Mouse (Mus musculus) activated CD4-positive, CD25-positive, alpha-beta regulatory T cell, adult 4 months (primary cell): ENCODE measurements around the gene Os9. TPM values are rescaled to one million over a fixed set of nuclear protein-coding genes. Genes with fewer than 3 reads are reported as not detected.

ENCODE experiments used
- ATAC-seq: one replicate; pipeline ENCODE4 v1.8.0; 2017
- polyA plus RNA-seq, 2 experiments: library from polyadenylated mRNA; unstranded; fragments of 100-300 nt; shearing (Covaris generic); gene quantifications; one replicate each; pipeline ENCODE4 v1.2.1; 2017

Os9 gene
- polyA plus RNA-seq, 2 experiments from 2014 or later, result 51.3 to 75.5 TPM

DNA sequence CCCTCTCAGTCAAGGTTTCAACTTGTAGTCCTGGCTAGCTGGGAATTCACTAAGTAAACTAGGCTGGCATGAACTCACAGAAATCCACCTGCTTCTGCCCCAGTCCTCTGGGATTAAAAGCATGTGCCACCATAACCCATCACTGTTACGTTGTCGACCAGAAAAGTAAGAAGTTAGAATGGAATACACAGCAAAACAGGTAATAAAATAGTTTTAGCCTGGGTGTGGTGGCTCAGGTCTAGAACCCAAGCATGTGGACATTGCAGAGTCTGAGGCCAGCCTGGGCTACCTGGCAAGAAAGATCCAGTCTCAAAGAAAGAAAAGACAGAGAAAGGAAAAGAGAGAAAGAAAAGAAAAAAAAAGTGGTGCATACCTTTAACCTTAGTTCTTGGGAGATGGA, 59.4 kb downstream of the Os9 start:
- no peak for ATAC-seq

DNA sequence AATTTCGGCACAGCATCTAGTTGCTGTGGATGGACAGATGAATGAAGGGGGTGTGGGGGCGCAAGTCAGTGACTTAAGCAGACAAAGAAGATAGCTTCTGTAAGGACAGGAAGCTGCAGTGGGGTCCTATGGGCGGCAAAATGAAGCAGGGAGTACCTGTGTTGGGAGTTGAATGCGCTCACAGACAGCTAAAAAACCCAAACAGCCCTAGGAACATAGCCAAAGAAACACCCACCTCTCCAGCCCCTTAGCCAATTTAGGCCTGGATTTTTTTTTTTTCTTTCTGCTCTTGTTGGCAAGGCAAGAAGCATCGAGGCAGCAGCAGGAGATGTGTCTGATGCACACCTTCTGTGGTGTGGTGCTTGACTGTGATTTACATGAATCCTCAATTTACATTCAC, 59.8 kb downstream of the Os9 start:
- no peak for ATAC-seq

- ATAC-seq, result peak; percentile 46
These were observed 60.7 kb downstream of the Os9 start, which contains the start of gene March9 for GRCm38 (mm10) chr10:127059968-127060916. March9 (minus strand) TSS chr10:127060184.

DNA sequence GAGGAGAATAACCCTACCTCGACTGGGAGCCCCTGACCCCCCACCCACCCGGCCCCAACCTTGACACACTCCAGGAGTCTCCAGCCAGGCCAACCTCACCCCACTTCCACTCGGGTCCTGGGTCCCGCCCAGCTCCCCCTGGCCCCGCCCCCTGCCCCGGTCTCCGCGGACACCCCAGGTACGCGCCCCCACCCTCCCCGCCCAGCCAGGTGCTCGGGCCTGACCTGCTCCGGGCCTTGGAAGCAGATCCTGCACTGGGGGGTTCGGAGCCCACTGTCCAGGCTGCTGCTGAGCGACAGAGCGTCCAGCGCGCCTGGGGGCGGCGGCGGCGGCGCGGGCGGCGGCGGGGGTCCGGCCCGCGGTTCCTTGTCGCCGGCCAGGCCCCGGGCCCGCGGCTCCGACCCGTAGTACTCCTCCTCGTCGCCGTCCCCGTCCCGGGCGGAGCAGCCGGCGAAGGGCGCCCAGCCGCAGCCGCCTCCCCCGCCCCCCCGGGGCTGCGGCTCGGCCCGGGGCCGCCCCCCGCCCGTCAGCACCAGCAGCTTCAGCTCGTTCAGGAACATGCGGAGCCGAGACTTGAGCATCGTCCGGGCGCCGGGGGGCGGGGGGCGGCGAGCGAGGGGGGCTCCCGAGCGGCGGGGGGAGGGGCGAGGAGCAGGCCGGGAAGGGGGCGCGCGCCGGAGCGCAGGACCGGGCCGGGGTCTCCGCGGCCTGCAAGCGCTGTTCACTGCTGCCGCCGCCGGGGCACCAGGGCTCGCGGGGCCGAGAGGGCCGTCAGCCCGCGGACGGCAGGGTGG, 61.6 kb downstream of the Os9 start:
- ATAC-seq, result no peak

DNA sequence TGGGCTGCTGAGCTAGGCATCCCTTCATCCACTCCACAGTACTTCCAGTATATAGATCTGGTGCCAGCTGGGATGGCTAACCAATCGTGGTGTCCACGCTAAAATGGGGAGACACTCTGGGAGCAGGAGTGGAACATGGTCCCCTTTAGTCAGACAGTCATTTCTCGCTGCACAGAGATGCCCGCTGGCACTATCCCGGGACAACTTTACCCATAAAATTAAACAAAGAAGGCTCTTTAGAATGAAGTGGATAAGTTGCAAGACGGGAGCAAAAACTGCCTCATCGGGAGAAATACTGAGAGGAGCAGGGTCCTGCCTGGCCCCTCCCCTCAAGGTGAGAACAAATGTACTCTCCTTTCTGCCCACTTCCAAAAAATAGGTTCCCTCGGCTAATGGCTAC, 62.2 kb downstream of the Os9 start:
- no peak for ATAC-seq

GRCm38 (mm10) chr10:127058161-127058560, 62.8 kb downstream of the Os9 start:
- peak; percentile 58 for ATAC-seq

DNA sequence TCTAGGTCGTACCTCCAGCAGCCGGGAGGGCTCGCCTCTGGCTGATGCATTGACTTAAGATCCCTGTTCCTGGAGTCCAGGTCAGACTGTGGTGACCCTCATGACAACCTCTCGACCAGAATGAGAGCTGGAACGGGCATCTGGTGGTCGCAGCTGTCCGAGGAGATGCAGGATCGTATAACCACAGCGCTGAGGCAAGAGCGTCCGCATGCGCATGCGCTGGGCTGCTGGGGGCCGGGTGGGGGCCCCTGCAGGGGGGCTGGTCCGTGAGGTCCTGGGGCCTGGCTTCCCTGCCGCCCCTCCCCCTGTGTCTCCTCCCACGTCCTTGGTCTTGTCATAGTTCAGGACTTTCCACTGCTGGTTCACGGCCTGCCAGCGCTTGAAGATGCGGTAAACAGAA, 64.4 kb downstream of the Os9 start:
- no peak for ATAC-seq

- no peak for ATAC-seq
These were observed 65.5 kb downstream of the Os9 start for GRCm38 (mm10) chr10:127055406-127055805.

GRCm38 (mm10) chr10:127054646-127055045, 66.3 kb downstream of the Os9 start:
- ATAC-seq, result no peak

DNA sequence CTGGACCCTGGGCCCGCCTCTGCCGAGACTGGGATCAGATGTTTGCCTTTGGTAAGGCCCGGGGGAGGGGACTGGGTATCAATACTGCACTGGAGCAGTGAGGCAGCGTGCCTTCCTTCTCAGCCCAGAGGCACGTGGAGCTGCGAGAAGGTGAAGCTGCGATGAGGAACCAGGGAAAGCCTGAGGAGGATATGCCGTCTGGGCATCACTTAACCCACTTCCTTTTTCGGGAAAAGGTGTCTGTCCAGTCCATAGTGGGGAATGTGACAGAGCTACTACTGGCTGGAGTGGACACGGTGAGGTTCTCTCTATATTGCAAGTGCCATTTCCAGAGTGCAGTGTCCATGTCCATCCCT, 70.8 kb downstream of the Os9 start:
- ATAC-seq, result peak; percentile 19

- peak; percentile 57 for ATAC-seq
These were observed 71.4 kb downstream of the Os9 start for GRCm38 (mm10) chr10:127049395-127050118.

DNA sequence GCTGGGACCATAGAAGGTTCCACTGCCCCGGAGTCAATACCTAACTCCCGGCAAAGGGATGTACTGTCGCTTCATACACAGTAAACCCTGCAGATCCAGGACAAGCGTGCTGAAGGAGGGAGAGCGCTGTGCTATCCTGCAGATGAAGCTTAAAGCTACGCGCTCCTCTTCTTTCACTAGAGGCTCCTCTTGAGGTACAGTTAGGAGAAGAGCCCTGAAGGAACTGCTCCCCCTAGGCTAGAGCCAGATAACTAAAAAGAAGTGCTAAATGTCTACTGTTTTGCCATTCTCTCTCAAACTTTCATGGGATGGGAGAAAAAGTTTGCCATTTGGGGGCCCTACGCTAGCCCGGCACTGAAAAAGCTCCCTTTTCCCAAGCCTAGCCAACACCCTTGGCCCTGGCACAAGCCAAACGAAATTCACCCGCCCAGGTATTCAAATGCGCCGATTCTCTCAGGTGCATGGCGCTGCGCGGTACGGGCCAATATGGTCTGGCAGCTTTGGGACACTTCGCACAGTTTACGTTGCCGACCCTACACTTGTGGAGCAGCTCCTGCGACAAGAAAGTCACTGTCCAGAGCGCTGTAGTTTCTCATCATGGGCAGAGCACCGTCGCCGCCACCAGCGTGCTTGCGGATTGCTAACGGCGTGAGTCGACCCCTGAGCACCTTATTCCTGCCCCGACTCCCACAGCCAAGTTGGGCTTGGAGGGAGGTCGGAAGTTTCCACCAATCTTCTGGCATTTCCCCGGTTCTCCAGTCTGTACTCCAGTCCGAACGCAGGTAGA, 72.1 kb downstream of the Os9 start:
- no peak for ATAC-seq

DNA sequence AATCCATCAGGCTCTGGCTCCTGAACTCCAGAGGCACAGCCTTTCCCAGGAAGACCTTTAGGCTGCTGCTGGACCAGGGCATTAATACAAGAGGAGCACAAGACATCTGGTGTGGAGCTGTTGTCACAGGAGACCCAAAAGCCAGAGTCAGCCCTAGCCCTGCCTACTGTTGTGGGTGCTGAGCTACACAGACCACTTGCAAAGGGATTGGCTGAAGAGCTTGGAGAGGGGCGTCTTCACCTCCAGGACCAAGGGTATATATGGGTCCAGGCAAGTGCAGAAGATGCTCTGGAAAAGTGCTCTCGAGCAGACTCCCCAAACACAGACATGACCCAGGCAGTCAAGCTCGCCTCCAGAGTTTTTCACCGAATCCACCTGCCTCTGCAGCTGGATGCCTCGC, 73.0 kb downstream of the Os9 start, which contains the start of gene Cyp27b1:
Gene Cyp27b1 (plus strand): TSS at position 297 of the 400 bp plus-strand sequence.
- no peak for ATAC-seq

Other genes starting within 250 kb of the Os9 start
- 1 to 10 TPM; 5.9 to 6.9 TPM for gene Atp23, start 219.8 kb downstream of the Os9 start, polyA plus RNA-seq
- 10 to 100 TPM; 29.8 to 35.8 TPM for gene Ctdsp2, start 142.4 kb downstream of the Os9 start, polyA plus RNA-seq
- not detected for gene Avil, start 120.4 kb downstream of the Os9 start, polyA plus RNA-seq
- gene Tsfm, start 90.3 kb downstream of the Os9 start, polyA plus RNA-seq, result 10 to 100 TPM; 42.5 to 57.1 TPM
- 10 to 100 TPM; 19.8 to 23.9 TPM for gene Mettl1, start 79.7 kb downstream of the Os9 start, polyA plus RNA-seq
- under 1 TPM in 1 of 2 experiments, not detected in 1; 0.52 TPM for gene Eef1akmt3, start 79.6 kb downstream of the Os9 start, polyA plus RNA-seq
- gene Cyp27b1, start 72.9 kb downstream of the Os9 start, polyA plus RNA-seq, result not detected
- gene March9, start 60.9 kb downstream of the Os9 start, polyA plus RNA-seq, result 1 to 10 TPM in 1 of 2 experiments, under 1 TPM in 1; 0.65 to 1.0 TPM
- gene Cdk4, start 57.6 kb downstream of the Os9 start, polyA plus RNA-seq, result 100 to 1,000 TPM; 304 to 317 TPM
- 100 to 1,000 TPM in 1 of 2 experiments, 10 to 100 TPM in 1; 99.2 to 103 TPM for gene Tspan31, start 50.9 kb downstream of the Os9 start, polyA plus RNA-seq
- gene Agap2, start 45.8 kb downstream of the Os9 start, polyA plus RNA-seq, result 10 to 100 TPM; 20.4 to 29.9 TPM
- gene B4galnt1, start 44.1 kb upstream of the Os9 start, polyA plus RNA-seq, result 100 to 1,000 TPM; 152 to 209 TPM
- 1 to 10 TPM; 2.5 to 2.7 TPM for gene Slc26a10, start 59.5 kb upstream of the Os9 start, polyA plus RNA-seq
- gene Arhgef25, start 69.0 kb upstream of the Os9 start, polyA plus RNA-seq, result not detected
- gene Dtx3, start 74.6 kb upstream of the Os9 start, polyA plus RNA-seq, result 10 to 100 TPM; 40.6 to 42.9 TPM
- gene Pip4k2c, start 90.5 kb upstream of the Os9 start, polyA plus RNA-seq, result 10 to 100 TPM; 24.2 to 27.8 TPM
- under 1 TPM; 0.18 to 0.70 TPM for gene Kif5a, start 142.2 kb upstream of the Os9 start, polyA plus RNA-seq
- gene Dctn2, start 145.2 kb upstream of the Os9 start, polyA plus RNA-seq, result 10 to 100 TPM; 55.4 to 60.6 TPM
- gene Mbd6, start 167.9 kb upstream of the Os9 start, polyA plus RNA-seq, result 10 to 100 TPM in 1 of 2 experiments, 1 to 10 TPM in 1; 4.0 to 10.6 TPM
- gene Mars, start 190.7 kb upstream of the Os9 start, polyA plus RNA-seq, result 10 to 100 TPM; 21.6 to 21.9 TPM
- 100 to 1,000 TPM; 125 TPM for gene Arhgap9, start 200.8 kb upstream of the Os9 start, polyA plus RNA-seq
- gene Gli1, start 220.8 kb upstream of the Os9 start, polyA plus RNA-seq, result under 1 TPM; 0.15 to 0.75 TPM
- under 1 TPM in 1 of 2 experiments, not detected in 1; 0.07 TPM for gene Inhbe, start 233.3 kb upstream of the Os9 start, polyA plus RNA-seq
- gene Inhbc, start 249.3 kb upstream of the Os9 start, polyA plus RNA-seq, result not detected